Mouse (Mus musculus): ENCODE results near the gene Was.
"Not testable (repeated sequence)": the region's sequence is repeated elsewhere in the genome, so short reads cannot be mapped to it uniquely, and the experiment has no call there.

The Was gene

GRCm38 (mm10) chrX:8074430-8075014 lies 15.8 kb downstream of the Was start, which contains the start of gene Suv39h1:
Suv39h1 (minus strand) TSS chrX:8074760.
- DNase-seq (ENCODE audit: low read depth, low spot score): peak; percentile 99

- peak; percentile 15 for DNase-seq (ENCODE audit: low read depth, low spot score)
Measured at GRCm38 (mm10) chrX:8073881-8074429, 16.3 kb downstream of the Was start.

GRCm38 (mm10) chrX:8069166-8069565 lies 21.1 kb downstream of the Was start:
- DNase-seq (ENCODE audit: low read depth, low spot score): no peak

- DNase-seq (ENCODE audit: low read depth, low spot score): not testable (repeated sequence)
Measured at GRCm38 (mm10) chrX:8051044-8051781, 39.1 kb downstream of the Was start.

GRCm38 (mm10) chrX:8033009-8033408 lies 57.3 kb downstream of the Was start:
- DNase-seq (ENCODE audit: low read depth, low spot score): no peak

Data from brain, adult 2 months (tissue).